Mouse (Mus musculus) spleen, postnatal 36 days (tissue): Measurements from ENCODE around the gene Gk5.

Experiments
- DNase-seq, 2 experiments: peaks; one replicate each; pipeline ENCODE4 v3.0.0; 2022; ENCODE audit warnings: low spot score in 2 of 2, mixed read lengths in 1 of 2

Gene Gk5

DNA sequence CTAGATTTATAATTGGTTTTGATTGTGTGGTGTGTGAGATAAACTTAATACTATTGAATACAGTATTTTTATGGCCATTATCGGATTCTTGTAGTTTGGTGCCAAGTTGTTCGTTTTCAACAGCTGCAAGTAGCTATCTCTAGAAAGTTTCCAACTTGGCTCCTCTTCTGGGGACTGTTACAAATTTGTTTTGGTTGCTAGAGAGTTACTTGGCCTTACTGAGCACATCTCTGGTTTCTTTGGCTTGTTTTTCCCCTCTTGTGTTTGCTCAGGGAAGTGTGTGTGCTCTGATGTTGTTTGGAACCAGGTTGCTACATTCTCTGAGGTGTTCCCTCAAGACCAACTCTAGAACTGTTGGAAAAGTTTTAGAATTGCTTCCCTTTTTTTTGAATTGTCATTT lies 104.1 kb downstream of the Gk5 start:
- no peak for DNase-seq

GRCm38 (mm10) chr9:96228285-96228684 lies 109.1 kb downstream of the Gk5 start:
- no peak for DNase-seq

GRCm38 (mm10) chr9:96230271-96230670 lies 111.1 kb downstream of the Gk5 start:
- no peak for DNase-seq
